21 mouse cellular contexts compared by ENCODE assay signal in the genomic region with DNA sequence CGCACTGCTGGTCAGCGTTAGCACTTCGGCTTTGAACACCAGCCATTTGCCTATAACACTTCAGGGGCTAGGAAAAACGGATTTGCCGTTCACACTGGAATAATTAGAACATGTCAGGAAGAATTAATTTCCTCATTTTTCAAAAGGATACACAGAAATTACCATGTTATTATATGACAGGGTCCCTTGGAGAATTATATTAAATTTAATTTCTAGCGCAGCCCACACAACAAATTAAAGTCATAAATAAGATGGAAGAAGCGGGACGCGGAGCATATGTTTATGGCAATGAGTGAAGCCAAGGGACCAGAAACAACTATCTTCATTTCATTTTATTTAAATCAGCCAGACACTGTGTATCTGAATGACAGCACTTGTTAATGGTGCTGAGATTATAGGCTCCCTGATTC.
A peak's percentile ranks its signal among the peaks of the same experiment; 100 is the strongest.
DNase-seq lines count a peak whose midpoint lies in the region; ATAC-seq and TF ChIP-seq lines count a peak whose summit lies in the region.
"Had no signal": no experiment of that assay in that cellular context is flagged by ENCODE, and none has a peak within 500 bp of the region (broad histone marks: within the 10 kb centered on the region; RNA-seq: fewer than 3 reads in every experiment).

No protein-coding gene starts in this region.

- peaks cover 17% of the 10 kb centered on the region for H3K4me1 ChIP-seq in forebrain, embryonic 12.5 days
- peaks cover 14% of the 10 kb centered on the region for H3K4me1 ChIP-seq in forebrain, embryonic 11.5 days (replicated peaks; ENCODE audit: control insufficient read depth, insufficient read depth, low read length)
- H3K4me1 ChIP-seq in neural tube, embryonic 13.5 days (replicated peaks): peaks cover 38% of the 10 kb centered on the region
- no peaks in the 10 kb centered on the region for H3K4me1 ChIP-seq in midbrain, postnatal 0 days (ENCODE audit: insufficient read depth, low read length)
- H3K4me1 ChIP-seq: embryonic facial prominence, embryonic 12.5 days had no signal

- no peak overlapping the region for H3K27ac ChIP-seq in forebrain, embryonic 12.5 days
- H3K27ac ChIP-seq in forebrain, embryonic 11.5 days (ENCODE audit: low read depth, low read length): no peak overlapping the region
- no peak overlapping the region for H3K27ac ChIP-seq in neural tube, embryonic 13.5 days (replicated peaks)
- no peak overlapping the region for H3K27ac ChIP-seq in midbrain, postnatal 0 days (ENCODE audit: low read depth, low read length)
- H3K27ac ChIP-seq: embryonic facial prominence, embryonic 12.5 days; heart, embryonic 15.5 days; neural tube, embryonic 12.5 days; stomach, postnatal 0 days had no signal

- H3K27me3 ChIP-seq in forebrain, embryonic 12.5 days: no peaks in the 10 kb centered on the region
- no peaks in the 10 kb centered on the region for H3K27me3 ChIP-seq in forebrain, embryonic 11.5 days (ENCODE audit: control insufficient read depth, insufficient read depth, low read length)
- peaks cover 2% of the 10 kb centered on the region; the same call in 1 of the 2 replicates for H3K27me3 ChIP-seq in neural tube, embryonic 13.5 days
- H3K27me3 ChIP-seq in midbrain, postnatal 0 days (ENCODE audit: insufficient read depth, low read length): no peaks in the 10 kb centered on the region
- H3K27me3 ChIP-seq: embryonic facial prominence, embryonic 12.5 days; heart, embryonic 15.5 days; neural tube, embryonic 12.5 days had no signal

- no peak overlapping the region for H3K4me2 ChIP-seq in forebrain, embryonic 12.5 days
- H3K4me2 ChIP-seq in forebrain, embryonic 11.5 days (ENCODE audit: low read depth, low read length, severe bottlenecking): no peak overlapping the region
- H3K4me2 ChIP-seq in neural tube, embryonic 13.5 days: peak overlapping the region; percentile 17; the same call in 1 of the 2 replicates
- no peak overlapping the region for H3K4me2 ChIP-seq in midbrain, postnatal 0 days (ENCODE audit: low read depth, low read length, poor library complexity, severe bottlenecking)
- H3K4me2 ChIP-seq: embryonic facial prominence, embryonic 12.5 days; heart, embryonic 15.5 days; neural tube, embryonic 12.5 days had no signal

- ATAC-seq in forebrain, embryonic 12.5 days (ENCODE audit: low FRiP score): peak; percentile 41; the same call in 1 of the 2 replicates
- no peak for ATAC-seq in forebrain, embryonic 11.5 days (replicated peaks; ENCODE audit: low FRiP score)
- ATAC-seq in neural tube, embryonic 13.5 days (ENCODE audit: low read depth): peak; percentile 82
- ATAC-seq in midbrain, postnatal 0 days (ENCODE audit: low FRiP score): no peak
- ATAC-seq: inflammation-experienced regulatory T-cells, adult 6 months had no signal

- TF ChIP-seq CTCF in midbrain, postnatal 0 days (IDR thresholded peaks at IDR 0.05): no peak

- H3K4me3 ChIP-seq in forebrain, embryonic 12.5 days (replicated peaks): no peak overlapping the region
- no peak overlapping the region for H3K4me3 ChIP-seq in forebrain, embryonic 11.5 days (ENCODE audit: low read depth, low read length)
- H3K4me3 ChIP-seq in neural tube, embryonic 13.5 days: no peak overlapping the region
- H3K4me3 ChIP-seq in midbrain, postnatal 0 days (ENCODE audit: low read depth, low read length): no peak overlapping the region
- H3K4me3 ChIP-seq: embryonic facial prominence, embryonic 12.5 days; erythroblast, embryonic 14.5 days; heart, embryonic 15.5 days; neural tube, embryonic 12.5 days had no signal

- no peak for DNase-seq in forebrain, embryonic 11.5 days (ENCODE audit: low spot score)
- DNase-seq in neural tube, embryonic 10.5 days (ENCODE audit: extremely low spot score, low spot score): no peak
- peak; percentile 54 for DNase-seq in midbrain, postnatal 0 days (ENCODE audit: low spot score)
- no peak for DNase-seq in adrenal gland, adult 18-20 months (ENCODE audit: low spot score in 2 of 2)
- DNase-seq in cerebellum, postnatal 25 days: no peak
- DNase-seq in frontal cortex, postnatal 10 days (ENCODE audit: low spot score in 2 of 2): no peak
- DNase-seq: adrenal gland, adult 8-10 months; cerebellum, adult 9-11 months; gastrocnemius, postnatal 36 days; kidney, adult 2 months; kidney, postnatal 25 days; liver, postnatal 0 days; lung, postnatal 10 days had no signal

- H3K9me3 ChIP-seq in forebrain, embryonic 12.5 days: no peaks in the 10 kb centered on the region
- H3K9me3 ChIP-seq in forebrain, embryonic 11.5 days (ENCODE audit: control insufficient read depth, low read length): no peaks in the 10 kb centered on the region
- no peaks in the 10 kb centered on the region for H3K9me3 ChIP-seq in neural tube, embryonic 13.5 days
- no peaks in the 10 kb centered on the region for H3K9me3 ChIP-seq in midbrain, postnatal 0 days (ENCODE audit: low read length)
- H3K9me3 ChIP-seq: embryonic facial prominence, embryonic 12.5 days; heart, embryonic 15.5 days; neural tube, embryonic 12.5 days had no signal

- WGBS in forebrain, embryonic 12.5 days: 48% methylated on average over 9 of the region's 9 CpGs
- 53% methylated on average over 9 of the region's 9 CpGs for WGBS in forebrain, embryonic 11.5 days
- WGBS in neural tube, embryonic 13.5 days: 40% methylated on average over 9 of the region's 9 CpGs
- WGBS in midbrain, postnatal 0 days: 39% methylated on average over 9 of the region's 9 CpGs

- H3K9ac ChIP-seq in forebrain, embryonic 12.5 days: no peak overlapping the region
- no peak overlapping the region for H3K9ac ChIP-seq in forebrain, embryonic 11.5 days (ENCODE audit: low read length)
- H3K9ac ChIP-seq in neural tube, embryonic 13.5 days: no peak overlapping the region
- H3K9ac ChIP-seq in midbrain, postnatal 0 days (replicated peaks; ENCODE audit: low read length, poor library complexity, severe bottlenecking): no peak overlapping the region
- H3K9ac ChIP-seq: embryonic facial prominence, embryonic 12.5 days; heart, embryonic 15.5 days; liver, postnatal 0 days; neural tube, embryonic 12.5 days had no signal

- H3K36me3 ChIP-seq in forebrain, embryonic 12.5 days (replicated peaks): no peaks in the 10 kb centered on the region
- no peaks in the 10 kb centered on the region for H3K36me3 ChIP-seq in forebrain, embryonic 11.5 days (ENCODE audit: control insufficient read depth, insufficient read depth, low read length)
- no peaks in the 10 kb centered on the region for H3K36me3 ChIP-seq in neural tube, embryonic 13.5 days
- H3K36me3 ChIP-seq in midbrain, postnatal 0 days (ENCODE audit: insufficient read depth, low read length): no peaks in the 10 kb centered on the region
- H3K36me3 ChIP-seq: embryonic facial prominence, embryonic 12.5 days; heart, embryonic 15.5 days; neural tube, embryonic 12.5 days had no signal

Comparison
In these comparisons a context has a peak if more than half of its experiments do, and no peak if none do; other contexts are left out.
1. ATAC-seq: peak in forebrain, embryonic 12.5 days (single experiment) and neural tube, embryonic 13.5 days (single experiment); none in forebrain, embryonic 11.5 days (single experiment) and midbrain, postnatal 0 days (single experiment).